Mouse (Mus musculus) T-cell, adult 2 months (primary cell): ENCODE results near the gene Txndc5.
A peak's percentile ranks its signal among the peaks of the same experiment; 100 is the strongest.

Experiments
- DNase-seq: peaks from one replicate; pipeline ENCODE4 v3.0.0; 2022; ENCODE audit warnings: low spot score

The Txndc5 gene

DNA sequence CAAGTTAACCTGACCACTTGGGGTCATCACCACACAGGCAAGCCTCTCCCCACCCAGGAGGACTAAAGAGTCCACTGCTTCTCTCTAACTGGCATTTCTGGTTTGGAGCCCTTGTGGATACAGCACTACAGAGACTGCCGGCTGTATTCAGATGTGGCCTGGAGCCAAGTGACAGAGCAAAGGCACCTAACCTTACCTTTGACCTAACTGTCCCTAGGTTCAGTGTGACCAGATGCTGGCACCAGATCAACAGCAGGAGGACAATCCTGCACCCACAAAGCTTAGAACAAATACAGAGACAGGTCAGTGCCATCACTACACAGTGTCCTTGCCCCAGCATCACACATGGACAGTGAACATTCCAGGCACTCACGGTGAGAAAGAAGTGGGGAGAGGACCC lies 2.5 kb downstream of the Txndc5 start:
- DNase-seq: no peak

DNA sequence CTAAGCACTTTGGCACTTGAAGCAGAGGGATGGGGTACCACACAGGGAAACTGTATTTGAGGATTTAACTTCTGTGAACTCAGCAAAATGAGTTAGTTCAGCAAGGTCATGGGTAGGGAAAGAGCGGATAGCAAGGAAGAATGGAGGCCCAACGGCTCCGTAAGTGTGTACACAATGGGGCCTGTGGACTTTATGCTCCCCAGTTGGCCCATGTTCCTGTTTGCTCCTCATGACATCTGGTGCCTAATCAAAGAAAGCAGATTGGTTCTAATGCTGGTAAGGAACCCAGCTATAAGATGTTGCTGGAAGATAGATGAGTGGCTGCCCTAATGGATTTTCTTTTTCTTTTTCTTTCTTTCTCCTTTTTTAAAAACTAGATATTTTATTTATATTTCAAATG lies 3.4 kb downstream of the Txndc5 start:
- no peak for DNase-seq

DNA sequence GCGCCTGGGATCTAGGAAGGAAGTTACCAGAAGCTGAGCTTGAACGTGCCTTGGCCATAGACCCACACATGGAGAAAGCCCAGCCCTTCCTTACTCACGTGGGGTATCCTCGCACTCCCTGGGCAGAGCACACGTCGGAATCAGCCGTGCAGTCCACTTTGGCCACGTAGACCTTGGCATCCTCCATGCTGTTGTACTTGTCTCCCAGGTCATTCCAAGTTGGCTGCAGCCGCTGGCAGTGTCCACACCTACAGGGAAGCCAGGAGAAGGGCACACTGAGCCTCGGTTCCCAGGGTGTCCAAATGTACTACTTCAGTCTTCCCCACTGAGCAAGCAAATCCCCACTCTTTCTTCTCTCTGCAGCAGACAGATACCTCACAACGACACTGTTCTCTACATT lies 5.4 kb downstream of the Txndc5 start:
- no peak for DNase-seq

DNA sequence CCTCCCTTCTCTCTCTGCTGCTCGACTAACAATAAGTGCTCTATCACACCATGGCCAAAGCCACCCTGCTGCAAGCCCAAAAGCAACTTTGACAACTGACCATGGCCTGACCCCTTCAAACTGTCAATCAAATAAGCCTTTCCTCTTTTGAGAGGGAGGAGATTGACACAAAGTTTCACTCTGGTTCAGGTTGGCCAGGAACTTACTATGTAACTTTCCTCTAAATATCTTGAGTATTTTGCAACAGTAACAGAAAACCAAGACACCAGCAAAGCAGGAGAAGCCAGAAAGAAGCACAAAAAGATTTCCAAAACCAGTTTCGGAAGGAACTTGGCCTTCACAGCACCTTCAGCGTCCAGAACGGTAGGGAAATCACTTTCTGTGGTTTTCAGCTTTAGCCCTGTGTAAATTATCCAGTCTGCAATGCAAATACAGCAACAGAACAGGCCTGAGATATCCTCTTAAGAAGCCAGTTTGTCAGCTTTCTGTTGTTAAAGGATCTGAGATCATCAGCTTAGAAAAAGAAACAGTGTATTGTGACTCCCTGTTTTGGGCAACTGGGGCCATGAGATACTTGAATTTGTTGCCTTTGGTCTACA lies 6.5 kb downstream of the Txndc5 start:
- DNase-seq: no peak

DNA sequence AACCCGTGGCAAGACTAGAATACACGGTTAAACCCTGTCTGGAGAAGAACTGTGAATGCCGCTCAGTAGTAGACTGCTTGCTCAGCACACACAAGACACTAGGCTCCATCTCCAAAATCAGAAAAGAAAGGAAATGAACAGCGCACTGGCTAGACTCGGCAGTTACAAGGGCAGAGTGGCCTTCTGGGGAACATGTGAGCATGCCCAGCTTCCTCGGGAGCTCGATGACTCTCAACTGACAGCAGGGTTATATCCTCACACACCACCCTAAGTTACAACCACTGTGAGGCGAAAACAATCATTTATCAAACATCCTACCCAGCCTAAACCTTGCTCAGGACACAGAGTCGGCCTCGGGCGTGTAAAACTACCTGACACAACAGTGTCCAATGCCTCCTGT lies 8.3 kb downstream of the Txndc5 start:
- DNase-seq: no peak

DNA sequence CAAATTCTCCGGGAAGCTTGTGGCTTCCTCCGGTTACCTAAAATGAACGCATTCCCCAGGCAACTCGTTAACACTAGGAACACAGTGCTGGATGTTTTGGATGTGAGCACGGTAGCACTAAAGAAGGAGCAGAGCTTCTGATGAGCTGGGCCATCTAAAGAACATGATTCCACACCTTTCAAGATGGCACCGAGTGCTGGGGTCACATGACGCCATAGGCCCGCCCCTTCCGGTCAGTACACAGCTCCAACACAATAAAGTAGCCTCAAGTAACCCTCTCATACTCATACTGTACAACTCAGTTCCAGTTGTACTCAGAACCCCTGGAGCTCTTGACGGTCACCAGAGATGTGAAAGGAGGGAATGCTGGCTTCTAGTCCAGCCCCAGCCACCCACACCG lies 12.0 kb downstream of the Txndc5 start:
- no peak for DNase-seq

DNA sequence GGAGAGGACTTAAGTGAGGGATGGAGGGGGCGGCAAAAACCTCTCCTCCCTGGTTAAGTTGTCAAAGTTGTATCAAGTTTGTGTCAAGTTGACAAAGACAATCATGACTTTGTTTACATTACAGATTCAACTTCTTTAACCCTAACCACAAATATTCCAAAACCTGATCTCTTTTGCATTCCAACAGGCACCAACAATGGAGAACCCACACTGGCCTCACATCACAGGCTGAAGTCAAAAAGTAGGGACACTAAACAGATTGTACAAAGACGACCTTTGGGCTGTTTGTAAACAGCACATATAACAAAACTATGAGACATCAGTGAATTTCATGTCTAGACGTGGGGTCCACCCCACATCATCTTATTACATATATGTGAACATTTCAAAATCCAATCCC lies 12.8 kb downstream of the Txndc5 start:
- no peak for DNase-seq

DNA sequence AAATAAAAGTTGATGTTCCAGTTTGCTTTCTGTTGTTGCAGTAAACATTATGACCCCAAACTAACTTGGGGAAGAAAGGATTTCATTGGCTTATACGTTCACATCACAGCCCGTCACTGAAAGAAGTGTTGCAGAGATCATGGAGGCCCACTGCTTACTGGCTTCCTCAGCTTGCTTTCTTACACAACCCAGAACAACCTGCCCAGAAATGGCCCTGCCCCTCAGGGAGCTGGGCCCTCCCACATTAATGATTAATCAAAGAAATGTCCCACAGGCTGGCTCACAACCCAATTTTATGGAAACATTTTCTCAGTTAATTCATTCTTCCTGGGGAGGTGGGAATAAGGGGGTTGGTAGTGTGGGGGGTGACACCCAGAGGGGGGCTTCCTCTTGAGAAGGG lies 13.2 kb downstream of the Txndc5 start:
- DNase-seq: no peak

DNA sequence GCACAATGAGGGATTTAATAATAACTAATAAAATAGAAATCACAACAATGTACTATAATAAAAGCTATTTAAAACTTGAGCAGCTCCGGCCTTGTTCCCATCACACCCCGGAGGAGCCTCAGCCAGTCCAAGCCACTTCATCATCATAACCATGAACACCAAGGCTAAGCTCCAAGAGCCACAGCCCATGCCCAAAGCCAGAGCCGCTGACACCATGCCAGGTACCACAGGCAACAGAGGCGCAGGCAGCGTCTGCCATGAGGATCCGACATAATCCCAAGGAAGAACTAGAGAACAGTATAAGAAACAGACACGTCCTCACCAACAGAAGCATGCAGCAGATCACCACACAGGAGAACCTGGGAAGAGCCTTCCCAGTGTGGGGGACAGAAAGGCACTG lies 14.7 kb downstream of the Txndc5 start:
- DNase-seq: no peak

DNA sequence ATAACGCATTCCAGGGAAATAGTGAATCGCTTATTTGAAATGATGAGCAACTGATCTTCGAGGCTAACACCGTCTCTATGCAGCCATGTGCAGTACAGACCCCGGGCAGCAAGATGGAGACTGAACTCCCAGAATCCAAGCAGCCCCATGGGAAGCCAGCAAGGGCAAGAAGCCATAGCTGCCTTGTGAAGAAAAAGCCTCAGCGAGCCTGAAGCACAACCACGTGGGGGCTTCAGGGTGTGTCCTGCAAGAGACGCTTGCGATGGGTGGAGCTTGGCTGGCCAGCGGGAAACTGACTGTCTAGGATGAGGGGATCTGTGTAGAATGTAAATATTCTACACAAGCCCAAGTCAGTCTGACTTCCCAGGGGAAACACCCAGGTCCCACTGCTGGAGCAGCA lies 16.6 kb downstream of the Txndc5 start:
- no peak for DNase-seq

DNA sequence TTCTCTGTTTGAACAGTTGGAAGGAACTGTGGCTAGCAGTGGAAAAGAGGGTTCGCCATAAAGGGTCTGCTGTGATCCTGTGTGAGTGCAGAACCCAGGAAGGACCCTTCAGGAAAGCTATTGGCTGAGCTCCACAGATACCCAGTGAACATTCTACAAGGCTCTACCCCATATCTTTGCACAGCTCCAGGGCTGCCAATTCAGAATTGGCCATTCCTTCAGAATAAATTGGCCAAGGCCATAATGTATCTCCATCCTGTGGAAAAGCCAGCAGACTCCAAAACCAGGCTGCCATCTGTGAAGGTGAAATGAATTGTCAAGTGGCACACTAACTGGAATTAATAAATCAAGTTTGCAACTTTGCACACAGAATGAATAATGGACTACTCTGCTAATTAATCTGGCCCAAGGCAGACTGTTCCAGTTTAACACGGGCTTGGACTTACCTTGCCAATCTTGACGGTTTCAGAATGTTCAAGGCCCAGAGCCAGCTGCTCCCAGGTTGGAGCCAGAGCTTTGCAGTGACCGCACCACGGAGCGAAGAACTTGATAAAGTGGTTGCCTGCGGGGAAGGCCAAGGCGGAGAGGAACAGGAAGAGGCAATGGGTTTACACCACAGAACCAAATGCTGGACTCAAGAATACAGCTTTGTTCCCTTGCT lies 18.8 kb downstream of the Txndc5 start:
- DNase-seq: no peak

DNA sequence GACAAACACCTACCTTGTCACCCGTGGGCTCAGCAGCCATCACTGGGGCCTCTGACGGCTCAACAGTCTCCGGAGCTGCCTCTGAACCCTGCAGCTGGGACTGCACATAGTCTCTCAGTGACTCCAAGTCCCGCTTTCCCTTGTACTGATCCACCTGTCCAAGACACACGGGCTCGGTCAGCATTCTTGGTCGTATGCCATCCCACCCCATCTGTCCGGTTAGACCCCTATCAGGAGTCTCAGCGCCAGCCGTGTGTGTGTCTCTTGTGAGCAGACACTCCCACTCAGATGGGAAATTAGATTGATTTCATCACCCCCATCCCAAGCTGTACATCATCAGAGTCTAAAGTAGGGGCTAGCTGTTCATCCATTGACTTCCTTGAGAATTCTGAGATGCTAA lies 21.7 kb downstream of the Txndc5 start:
- DNase-seq: no peak

DNA sequence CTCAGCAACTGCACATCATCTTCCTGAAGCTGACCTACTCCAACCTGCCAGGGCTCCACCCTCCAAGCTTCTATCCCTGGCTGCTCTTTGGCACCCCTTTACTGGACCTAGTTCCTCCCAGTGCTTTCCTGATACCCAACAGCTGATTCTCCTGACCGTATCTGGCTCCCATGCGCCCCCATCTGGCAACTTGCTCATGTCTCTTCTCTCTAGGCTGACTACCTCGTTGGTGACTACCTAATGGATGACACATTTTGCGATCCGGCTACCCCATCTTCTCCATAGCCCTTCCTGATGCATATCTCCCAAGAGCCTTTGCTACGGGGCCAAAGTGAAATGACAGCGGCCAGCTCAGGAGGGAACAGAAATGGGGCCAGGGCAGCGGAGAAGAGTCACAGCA lies 22.3 kb downstream of the Txndc5 start:
- DNase-seq: no peak

DNA sequence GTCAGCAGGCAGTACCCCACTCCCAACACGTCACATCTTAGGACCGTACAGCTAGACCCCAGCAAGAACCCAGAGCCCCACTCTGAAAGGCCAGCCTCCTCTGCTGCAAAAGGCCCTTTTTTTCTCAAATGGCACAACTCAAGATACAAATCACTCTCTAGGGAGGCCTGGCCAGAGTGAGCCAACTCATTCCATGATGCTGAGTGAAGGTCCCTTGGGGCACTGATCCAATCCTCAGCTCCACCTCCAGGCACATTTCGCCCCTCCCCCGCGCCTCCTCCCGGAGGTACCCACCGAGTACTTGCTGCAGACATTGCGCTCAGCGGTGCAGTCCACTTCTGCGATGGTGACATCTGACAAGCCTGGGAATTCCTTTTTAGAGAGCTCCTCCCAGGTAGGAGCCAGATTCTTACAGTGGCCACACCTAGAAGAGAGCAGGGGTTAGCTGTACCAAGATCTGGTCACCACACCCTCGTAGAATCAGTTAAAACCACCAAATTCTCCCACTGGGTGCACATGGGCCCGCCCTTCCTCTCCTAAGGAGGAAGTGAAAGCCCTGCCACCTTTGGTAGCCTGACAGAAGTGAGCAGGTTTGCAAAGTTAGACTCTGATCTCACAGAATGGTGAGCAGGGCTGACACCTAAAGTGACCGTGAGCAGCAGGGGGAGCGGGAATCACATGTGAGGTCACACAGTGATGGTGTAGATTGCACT lies 25.3 kb downstream of the Txndc5 start:
- DNase-seq: peak; percentile 25

DNA sequence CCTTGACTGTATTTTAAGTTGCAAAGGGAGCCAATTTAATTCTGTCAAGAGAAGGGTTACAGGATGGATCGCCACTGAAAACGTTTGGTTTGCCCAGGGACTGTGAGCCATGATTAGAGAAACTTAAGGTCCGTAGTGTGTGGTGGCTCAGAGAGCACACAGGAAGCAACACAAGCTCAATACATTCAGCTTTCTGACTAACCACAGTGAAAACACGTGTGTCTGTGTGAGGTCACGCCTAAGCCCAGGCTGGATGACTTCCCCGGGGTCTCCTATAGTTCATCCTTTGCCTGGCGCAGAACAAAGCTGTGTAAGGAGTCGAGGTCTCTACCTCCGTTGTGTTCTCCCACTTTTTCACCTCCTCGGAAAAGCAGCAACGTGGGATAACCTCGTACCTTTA lies 27.3 kb downstream of the Txndc5 start:
- DNase-seq: no peak

DNA sequence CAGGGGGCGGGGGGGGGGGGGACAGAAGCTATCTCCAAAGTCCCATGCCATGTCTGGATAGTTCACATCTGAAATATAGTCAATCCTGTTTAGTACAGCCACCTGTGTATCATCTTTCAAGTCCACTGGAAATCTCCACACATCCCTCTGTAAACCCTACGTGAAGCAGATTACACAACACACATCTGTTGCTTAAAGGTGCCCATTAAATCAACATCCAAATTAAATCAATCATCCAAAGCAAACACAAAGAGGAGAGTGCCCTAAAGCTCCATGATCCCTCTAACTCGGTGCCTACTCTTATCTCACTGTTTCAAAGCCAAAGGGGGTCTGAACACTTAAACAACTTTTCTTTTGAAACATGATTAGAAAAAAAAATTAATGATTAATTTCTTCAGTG lies 31.9 kb downstream of the Txndc5 start:
- no peak for DNase-seq

DNA sequence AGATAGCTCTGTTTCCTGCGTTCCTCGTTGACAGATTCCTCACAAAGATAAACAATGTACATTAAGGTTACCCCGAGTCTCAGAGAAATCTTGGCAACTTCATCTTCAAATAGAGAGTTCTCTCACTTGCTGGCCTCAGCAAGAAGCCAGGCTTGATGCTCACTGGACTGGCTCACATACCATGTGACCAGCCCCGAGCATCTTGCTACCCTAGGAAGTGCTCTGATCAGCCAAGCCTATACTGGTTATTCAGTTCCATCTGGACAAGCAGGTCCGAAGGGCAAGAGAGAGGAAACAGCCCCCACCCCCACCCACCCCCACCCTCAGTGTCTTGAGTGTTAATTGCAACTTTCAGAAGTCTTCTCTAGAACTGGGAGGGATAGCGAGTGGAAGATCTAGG lies 41.9 kb downstream of the Txndc5 start:
- DNase-seq: no peak

DNA sequence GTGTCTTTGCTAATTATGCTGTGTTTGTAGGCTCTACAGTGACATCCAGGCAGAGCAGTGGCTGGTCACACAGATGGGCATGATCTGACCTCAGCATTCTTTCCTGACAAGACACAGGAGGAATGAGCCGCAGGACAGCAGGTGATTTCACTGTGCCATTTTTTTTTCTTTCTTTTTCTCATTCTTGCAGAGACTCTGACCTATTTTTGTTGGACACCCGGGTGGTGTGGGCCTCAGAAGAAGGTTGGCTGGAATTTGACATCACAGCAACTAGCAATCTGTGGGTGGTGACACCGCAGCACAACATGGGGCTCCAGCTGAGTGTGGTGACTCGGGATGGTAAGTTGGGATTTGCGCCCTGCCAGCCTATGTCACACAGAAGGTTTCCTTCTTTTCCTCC lies 43.9 kb downstream of the Txndc5 start:
- DNase-seq: no peak

DNA sequence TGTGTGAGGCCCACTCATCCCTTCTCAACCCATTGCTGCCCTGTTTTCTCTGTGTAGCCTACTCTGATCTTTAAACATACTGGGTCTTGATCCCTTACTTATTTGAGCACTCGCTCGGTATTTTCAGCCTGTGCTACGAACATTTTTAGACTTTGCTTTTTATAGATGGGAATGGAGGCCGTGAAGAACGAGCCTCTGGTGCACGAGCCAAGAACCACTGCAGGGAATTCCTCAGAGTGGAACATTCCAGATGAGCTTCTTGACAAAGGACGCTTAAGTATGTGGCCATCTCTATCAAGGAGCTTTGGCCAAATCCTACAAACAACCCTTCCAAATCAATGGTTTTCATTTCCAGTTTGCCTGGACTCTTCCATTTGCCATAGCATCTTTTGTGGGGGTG lies 47.6 kb downstream of the Txndc5 start:
- DNase-seq: no peak

DNA sequence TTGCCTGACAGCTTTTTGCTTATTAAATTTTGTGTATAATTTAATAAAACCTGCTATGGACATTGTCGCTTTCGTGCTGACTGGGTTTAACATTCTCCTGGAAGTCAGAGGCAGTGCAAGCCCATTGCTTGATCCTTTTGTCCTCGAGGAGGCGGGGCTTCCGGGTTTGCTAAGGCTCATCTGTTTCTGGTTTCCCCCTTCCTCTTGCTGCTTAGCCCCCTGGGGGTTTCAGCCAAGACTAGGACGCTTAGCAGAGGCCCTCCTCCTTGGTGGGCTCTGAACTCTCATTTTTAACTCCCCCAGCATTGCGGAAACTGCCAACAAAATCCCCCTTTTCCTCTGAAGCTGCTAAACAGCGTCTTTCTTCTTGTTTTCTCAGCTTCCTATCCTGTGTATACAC lies 51.7 kb downstream of the Txndc5 start:
- no peak for DNase-seq

DNA sequence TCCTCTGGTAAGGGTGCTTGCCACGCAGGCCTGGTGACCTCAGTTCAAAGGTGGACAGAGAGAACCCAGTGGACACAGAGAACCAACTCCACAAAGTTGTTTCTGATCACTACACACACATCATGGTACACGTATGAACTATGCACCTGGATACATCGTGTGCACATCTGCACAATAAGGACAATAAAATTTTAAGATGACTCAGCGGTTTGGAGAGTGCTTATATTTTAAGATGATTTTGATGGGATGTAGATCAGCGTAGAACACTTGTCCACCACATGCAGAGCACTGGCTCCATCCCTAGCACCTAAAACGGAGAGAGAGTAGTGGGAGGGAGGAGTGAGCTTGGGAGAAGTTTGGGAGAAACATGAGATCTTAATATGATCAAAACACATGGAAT lies 55.1 kb downstream of the Txndc5 start:
- DNase-seq: no peak

DNA sequence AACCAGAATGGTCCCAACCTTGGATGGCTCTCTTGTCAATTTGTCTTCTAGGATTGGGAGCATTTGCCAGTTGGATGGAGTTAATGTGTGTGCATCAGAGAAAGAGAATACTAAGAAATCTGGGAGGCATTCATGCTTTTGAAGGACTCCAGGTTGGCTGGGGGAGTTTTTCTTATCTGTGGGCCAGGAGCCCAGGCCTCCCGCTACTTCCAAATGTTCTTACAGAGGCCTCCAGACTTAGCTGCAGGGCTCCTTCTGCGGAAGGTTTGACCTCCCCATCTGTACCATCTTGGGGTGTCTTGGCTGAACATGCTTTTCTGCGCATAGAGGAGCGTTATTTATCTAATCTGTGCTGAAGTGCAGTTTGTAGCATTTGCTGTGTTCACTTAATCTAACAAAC lies 56.0 kb downstream of the Txndc5 start:
- no peak for DNase-seq

DNA sequence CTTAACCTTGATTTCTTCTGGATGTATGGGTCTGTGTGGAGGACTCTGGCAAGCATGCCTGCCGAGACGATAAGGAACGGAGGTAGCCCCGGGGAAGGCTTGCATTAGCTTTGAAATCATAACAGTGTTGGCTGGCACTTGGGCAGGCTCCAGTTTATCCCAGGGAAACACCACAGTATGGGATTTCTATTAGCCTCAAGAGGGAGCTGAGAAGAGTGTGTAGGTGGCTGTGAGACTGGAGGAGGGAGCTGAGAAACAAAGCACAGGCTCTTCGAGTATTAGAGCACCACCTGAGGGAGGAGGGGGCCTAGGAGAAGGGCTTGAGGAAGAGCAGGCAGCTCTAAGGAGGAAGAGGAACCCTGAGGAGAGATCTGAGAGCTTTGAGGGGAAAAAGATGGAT lies 57.7 kb downstream of the Txndc5 start:
- no peak for DNase-seq

DNA sequence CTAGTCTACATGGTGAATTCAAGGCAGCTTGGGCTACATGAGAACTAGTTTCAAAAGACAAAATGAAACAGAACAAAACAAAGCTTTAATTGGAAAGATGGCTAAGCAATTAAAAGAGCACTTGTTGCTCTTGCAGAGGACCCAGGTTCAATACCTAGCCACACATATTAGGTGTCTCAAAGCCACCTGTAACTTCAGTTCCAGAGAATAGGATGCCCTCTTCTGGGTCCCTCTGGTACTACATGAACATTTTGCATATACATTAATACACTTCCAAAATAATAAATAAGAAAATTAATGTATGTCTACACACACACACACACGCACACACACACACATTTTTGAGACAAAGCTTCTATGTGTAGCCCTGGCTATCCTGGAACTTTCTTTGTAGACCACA lies 65.2 kb downstream of the Txndc5 start:
- no peak for DNase-seq
